Mouse (Mus musculus) retina, postnatal 1 day (tissue): ENCODE results near the gene Kif3a.
"Not testable (repeated sequence)": the region's sequence is repeated elsewhere in the genome, so short reads cannot be mapped to it uniquely, and the experiment has no call there.

Source experiments
- DNase-seq: peaks from one replicate; pipeline ENCODE4 v3.0.0-alpha.2; 2012

Kif3a gene

DNA sequence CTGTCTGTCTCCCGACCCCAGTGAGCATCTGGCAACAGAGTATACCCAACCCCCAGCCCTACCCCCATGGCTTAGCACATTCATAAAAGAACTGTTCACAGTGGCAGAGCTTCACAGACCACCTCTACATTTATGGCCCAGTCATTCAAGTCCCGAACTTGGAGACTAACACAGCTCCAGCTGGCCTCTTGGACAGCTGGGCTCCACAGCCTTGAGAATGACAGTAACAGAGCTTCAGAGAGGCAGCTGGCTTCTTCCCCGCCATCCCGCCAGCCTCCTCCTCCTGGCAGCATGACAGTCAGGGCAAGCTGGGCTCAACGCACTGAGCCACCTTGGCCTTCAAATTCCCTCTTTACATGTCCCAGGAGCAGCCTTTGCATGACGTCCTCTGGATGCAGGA lies 20.9 kb upstream of the Kif3a start:
- DNase-seq: peak; percentile 35

DNA sequence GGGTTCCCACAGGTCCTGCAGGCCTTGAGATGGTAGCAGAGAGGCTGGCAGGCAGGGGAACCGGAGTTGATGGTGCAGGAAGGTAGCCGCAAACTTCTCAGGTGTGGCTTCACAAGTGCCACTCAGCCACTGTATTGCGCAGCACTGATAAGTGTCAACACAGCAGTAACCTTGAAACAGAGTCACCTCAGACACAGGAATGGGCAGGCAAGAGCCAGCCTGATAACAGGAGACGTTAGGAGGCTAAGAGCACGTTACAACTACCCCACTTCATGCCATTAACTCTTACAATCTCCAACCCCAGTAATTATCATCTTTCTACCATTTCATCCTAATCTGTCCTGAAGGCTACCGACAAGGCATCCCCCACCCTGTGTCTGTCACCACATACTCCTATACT lies 19.6 kb upstream of the Kif3a start:
- no peak for DNase-seq

DNA sequence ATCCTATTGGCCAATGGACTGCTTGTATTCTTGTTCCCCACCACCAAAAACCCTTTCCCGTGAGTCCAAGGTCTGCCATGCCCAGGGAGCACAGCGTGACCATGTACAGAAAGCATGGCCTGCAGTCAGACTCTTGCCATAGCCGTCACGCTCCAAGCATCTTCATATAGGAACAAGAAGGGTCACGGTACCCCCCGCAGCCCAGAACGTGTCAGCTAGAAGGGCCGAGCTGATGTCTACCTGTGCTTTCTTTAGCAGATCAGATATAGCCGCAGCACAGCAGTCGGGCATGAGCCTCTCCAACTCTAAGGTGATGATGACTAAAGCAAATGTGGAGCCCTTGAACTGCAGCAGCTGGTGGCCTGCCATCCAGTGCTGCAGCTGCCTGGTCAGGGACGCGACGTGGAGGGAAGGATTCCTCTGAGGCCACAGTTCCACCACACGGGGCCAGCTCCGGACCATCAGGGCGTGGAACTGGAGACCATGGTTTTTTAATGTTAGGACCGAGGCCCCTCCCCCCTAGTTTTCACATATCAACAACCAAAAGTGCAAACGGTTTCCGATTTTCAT lies 19.1 kb upstream of the Kif3a start:
- no peak for DNase-seq

DNA sequence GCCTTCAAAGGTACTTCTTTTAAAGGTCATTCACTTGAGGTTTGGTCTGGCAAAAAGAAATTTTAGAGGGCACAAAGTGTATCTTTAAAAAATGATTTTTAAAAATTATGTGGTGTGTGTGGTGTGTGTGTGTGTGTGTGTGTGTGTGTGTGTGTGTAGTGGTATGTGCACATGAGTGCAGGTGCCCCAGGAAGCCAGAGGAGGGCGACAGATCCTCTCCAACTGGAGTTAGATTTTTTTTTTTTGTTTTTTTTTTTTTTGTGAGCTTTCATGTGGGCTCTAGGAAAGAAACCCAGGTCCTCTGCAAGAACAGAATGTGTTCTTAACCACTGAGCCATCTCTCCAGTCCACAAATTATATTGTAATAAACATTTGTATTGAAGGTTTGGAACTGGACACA lies 16.5 kb upstream of the Kif3a start:
- no peak for DNase-seq

DNA sequence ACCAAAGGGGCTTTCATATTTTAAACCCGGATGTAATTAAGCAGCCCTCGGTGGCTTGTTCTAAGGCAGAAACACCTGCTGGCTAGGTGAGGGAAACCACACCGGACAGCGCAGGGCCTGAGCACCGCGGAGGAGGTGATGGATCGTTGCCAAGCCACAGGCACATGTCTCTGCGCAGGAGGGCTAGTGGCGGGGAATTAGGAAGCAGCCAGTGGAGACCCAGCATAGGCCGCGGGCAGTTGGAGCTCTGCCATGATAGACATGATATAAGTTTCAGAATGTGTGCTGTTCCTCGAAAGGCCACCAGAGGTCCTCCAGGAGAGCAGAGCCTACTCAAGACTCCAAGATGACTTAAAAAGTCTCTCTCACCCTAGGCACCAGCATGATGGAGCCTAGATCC lies 15.4 kb upstream of the Kif3a start:
- DNase-seq: peak; percentile 65

DNA sequence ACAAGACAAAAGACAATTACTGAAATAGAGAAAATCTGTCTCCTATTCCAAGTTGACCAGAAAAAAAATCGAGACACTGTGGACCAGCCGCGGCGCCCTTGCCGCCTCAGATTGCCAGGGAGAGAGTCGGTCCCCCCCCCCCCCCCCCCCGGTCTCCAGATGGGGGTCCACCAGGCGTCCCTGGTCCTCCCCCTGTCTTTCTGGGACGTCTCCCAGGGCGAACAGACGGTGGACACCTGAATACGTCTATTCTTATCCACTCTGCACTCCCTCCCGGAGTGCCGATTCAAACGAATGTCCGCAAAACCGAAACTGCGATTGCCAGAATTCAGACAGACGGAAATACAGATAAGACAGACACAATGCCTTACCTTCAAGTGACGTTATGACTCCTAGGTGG lies 10.7 kb upstream of the Kif3a start:
- DNase-seq: not testable (repeated sequence)

DNA sequence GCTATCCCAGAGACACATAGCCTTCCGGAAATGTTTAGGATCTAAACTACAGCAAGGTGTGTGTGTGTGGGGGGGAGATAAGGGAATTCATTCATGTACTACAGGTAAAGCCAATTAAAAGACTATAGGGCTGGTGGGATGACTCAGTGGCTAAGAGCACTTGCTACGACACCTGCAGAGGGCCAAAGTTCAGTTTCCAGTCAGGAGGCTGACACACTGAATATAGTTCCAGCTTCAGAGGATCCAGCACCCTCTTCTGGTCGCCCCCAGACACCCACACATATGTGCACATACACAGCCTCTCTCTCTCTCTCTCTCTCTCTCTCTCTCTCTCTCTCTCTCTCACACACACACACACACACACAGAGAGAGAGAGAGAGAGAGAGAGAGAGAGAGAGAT lies 9.2 kb upstream of the Kif3a start:
- not testable (repeated sequence) for DNase-seq

DNA sequence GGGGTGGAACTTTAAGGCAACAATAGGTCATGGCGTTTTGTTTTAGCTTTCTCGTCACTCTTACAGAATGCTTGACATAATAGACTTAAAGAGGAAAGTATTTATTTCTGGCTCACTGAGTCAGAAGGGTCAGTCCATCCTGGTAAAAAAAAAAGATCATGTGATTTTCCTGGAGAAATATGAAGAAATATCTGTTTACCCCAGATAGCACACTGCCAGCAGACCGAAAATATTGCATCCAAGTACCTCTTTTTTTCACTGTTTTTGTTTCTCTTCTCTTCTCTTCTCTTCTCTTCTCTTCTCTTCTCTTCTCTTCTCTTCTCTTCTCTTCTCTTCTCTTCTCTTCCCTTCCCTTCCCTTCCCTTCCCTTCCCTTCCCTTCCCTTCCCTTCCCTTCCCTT lies 7.2 kb upstream of the Kif3a start:
- not testable (repeated sequence) for DNase-seq

DNA sequence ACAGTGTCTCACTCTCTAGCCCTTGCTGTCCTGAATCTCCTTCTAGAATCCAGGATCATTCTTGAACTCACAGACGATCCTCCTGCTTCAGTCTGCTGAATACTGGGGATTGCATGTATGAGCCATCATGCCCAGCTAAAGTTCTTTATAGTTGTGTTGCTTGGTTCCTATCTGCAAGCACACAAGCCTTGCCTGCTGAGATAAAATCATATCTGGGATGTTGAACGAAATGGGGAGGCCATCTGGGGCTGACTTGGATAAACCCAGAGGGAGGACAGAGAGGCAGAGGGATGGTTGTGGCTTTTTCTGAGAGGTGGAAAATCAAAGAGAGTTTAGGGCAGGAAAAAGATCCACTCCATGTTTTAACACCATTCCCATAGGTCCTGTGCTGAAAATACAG lies 5.2 kb upstream of the Kif3a start:
- DNase-seq: no peak

DNA sequence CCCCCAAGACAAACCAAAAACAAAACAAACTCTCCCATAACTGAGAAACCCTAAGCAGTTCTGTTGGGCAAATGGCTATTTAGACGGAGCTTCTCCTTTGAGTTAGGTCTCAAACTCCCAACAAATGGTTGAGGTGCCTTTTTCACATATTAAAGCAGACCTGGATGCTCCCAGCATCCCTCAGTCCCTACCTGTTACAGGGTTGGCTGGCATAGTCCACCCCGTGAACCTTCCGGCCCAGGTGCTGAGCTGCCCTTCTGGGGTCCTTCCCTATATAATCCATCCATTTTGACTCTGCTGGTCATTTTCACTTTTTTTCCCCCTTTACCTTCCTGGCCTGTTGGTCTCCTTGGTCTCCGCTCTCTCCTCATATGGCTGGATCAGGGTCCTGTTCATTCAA lies 533 bp upstream of the Kif3a start:
- DNase-seq: no peak

DNA sequence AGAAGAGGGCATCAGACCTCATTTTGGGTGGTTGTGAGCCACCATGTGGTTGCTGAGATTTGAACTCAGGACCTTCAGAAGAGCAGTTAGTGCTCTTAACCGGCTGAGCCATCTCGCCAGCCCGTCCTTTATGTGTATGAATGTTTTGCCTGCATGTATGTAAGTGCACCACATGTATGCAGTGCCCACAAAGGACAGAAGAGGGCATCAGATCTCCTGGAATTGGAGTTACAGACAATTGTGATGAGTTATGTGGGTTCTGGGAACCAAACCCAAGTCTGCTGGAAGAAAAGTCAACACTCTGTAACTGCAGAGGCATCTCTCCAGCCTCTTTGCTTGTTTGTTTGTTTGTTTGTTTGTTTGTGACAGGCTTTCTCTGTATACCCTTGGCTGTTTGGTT lies 13.4 kb downstream of the Kif3a start:
- DNase-seq: peak; percentile 11

DNA sequence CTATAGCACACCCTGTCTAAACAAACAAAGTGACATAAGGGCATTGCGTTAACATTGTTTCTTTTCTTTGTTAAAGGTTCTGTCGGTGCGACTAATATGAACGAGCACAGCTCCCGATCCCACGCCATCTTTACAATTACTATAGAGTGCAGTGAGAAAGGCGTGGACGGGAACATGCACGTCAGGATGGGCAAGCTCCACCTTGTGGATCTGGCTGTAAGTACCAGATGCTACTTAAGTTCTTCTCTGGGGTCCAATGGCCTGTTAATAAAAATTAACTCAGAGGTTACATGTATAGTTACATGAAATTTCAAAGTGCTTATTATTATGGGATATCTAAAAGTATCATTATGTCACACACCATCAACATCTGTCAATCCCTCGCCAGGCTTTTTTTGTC lies 16.0 kb downstream of the Kif3a start:
- no peak for DNase-seq

DNA sequence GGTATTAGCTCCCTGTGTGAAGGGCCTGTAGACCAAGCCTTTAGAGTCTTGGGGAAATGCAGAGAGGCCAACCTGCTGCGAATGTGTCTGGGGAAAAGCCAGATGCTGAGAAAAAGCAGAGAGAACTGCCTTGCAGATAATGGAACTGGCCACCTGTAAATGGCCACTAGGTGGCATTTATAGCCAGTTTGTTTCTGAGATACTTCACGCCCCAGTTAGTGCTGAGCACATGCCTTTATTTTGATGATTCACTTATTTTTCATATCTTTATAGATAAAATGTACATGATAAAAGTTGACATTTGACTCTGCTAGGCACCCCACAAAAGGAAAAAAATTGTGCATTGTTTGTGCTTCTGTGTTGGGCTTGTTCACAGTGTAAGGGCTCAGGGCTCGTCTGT lies 17.7 kb downstream of the Kif3a start:
- DNase-seq: peak; percentile 63

DNA sequence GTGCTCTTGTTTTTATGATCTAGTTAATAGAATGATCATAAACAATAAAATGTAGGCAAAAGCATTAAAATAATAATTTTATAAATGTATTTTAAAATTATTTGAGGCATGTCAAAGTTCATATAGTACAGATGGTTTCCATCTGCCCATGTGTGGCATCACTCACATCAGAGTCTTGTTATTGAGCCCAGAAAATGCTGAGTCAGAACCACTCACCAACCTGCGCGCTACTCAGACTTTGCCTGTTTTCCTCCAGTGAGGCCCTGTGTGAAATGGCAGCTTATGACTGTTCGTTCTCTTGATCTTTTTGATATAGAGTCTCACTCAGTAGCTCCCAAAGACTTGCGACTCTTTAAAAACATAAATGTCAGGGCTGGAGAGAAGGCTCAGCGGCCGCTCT lies 18.3 kb downstream of the Kif3a start:
- DNase-seq: no peak

DNA sequence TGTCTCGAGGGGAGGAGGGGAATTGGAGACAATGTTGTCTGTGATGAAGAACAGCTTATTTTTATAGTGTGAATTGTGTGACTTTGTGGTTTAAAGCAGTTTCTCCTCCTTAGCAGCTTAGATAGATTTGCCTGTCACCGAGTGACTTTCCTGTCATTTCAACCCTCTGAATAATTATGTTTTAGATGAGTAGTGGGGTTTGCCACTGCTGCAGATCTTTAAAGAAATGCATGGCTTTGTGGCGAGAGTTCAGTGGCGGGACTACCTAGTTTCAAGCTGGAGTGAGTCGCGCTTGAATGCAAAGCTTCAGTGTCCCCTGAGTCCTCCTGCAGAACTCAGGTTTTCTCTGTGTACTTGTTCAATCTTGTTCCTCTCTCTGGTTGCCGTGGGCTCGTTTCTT lies 21.1 kb downstream of the Kif3a start:
- no peak for DNase-seq

DNA sequence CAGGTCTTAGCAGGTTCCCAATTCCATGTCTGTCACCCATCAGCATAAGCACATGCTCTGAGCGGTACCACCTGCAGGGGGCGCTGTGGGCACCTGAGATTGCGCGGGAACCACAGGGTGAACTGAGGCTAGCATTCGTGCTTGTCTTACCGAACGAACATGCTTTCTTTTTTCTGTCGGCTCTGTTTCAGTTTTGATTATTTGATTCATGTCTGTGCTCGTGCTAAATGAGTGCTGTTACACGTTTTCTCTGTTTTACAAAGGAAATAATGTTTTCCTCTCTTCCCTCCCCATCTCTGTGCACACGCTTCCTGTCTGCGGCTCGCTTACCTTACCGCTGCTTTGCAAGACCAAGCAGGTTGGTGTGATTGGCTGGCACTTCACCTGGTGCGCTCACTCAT lies 23.2 kb downstream of the Kif3a start:
- DNase-seq: peak; percentile 45

DNA sequence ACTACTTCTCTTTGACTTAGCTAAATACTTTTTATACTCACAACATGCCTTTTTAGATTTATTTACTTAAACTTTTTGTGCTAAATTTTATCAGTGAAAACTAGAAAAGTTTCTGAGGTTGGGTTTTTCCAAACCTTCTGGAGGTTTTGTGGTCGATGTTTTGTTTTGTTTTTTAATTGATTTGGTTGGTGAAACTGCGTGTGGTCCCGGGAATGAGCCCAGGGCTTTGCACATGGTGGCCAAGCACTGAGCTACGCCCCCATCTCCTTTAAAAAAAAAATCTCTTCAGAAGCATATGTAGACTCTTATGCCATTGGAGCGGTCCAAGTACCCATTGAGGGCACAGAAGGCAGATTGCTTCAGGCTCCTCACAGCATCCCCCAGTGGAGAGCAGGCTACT lies 23.9 kb downstream of the Kif3a start:
- DNase-seq: no peak

DNA sequence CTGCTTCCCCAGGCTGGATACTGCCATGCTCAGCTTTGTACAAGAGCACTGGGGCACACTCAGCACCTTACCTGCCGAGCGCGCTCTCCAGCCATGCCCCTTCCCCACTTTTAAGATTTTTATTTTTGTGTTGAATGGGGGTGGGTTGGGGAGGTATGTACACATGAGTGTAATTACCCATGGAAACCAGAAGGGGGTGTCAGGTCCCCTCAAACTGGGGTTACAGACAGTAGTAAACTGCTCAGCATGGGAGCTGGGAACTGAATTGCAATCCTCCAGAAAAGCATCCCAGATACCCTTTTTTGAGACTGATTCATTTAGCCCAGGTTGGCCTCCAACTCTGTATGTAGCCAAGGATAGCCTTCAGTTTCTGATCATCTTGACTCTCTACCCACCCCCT lies 37.8 kb downstream of the Kif3a start:
- DNase-seq: no peak

DNA sequence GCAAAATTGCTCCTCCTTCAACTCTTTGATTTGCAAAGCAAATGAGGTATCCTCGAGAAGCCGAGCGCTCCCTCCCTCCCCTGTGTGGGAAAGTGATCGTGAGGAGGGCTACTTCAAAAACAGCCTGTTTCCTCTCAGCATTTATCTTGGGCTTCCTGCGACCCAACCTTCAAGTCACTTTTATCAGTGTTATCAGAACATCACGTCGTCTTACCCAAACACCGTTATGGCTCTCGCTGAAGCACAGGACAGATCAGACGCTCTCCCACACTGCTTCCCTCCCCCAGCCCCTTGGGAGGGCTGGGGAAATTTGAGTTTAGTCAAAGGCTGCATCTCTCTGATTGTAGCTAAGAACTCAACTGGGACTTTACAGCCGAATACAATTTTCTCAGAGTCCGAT lies 38.4 kb downstream of the Kif3a start:
- no peak for DNase-seq

DNA sequence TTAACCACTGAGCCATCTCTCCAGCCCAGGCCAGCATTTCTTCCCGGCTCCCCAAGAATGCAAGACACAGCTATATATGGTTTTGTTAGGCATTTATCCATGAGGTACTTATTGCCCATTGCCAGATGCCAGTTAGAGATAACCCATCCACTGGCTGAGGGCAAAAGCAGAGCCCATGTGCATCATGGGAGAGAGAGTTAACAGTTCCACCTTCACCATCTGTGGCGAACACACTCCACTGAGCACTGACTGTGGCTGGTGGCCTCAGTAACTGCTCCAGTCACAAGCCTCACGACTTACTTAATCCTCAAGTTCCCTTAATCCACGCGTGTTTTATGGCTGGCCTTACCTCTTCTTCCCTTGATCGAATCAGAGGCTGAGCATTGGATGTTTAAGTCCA lies 42.1 kb downstream of the Kif3a start:
- no peak for DNase-seq

DNA sequence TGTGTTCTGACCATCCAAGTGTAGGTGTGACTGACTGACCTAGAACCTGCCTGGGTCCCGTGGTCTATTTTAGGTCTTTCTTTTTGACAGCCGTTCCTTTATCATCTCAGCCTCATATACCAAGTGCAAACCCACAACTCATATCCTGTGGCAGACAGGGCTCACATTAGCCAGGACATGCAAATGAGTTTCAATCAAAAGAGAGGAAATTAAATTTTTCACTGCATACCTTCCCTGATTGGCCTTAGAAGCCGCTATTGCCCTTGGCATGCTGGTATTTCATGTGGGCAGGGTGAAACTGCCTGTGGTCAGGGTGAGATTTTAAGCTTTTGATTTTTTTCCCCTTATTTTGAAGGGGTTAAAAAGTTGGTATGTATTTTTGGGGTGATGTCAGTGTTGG lies 42.5 kb downstream of the Kif3a start:
- no peak for DNase-seq

DNA sequence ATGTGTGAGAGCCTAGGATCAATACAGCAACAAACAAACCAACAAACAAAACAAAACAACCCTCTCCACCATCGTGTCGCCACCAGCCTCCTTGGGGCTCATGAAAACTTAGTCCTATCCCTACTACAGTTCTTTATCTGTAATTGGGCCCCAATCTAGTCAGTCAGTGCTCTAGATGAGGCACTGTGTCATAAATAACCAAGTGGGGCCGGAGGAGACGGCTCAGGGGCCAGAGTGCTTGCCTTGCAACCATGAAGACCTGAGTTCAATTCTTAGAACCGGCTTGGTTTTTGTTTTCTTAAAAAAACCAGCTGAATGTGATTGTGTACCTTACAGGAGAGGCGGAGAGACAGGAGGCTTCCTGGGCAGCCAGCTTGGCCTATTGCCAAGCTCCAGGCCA lies 48.0 kb downstream of the Kif3a start:
- no peak for DNase-seq

DNA sequence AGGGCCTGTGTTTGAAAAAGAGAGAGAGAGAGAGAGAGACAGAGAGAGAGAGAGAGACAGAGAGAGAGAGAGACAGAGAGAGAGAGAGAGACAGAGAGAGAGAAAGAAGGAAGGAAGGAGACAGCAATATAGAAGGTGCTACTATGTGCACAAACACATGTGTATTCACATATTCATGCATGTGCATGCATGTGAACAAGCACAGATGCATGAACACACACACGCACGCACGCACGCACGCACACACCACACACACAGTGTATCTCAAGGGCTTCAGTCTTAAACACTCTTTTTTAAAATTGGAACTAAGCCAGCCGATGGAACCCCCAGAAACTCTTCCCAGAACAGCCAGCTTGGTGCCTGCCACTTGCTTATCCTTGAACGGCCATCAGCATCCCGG lies 48.4 kb downstream of the Kif3a start:
- no peak for DNase-seq

DNA sequence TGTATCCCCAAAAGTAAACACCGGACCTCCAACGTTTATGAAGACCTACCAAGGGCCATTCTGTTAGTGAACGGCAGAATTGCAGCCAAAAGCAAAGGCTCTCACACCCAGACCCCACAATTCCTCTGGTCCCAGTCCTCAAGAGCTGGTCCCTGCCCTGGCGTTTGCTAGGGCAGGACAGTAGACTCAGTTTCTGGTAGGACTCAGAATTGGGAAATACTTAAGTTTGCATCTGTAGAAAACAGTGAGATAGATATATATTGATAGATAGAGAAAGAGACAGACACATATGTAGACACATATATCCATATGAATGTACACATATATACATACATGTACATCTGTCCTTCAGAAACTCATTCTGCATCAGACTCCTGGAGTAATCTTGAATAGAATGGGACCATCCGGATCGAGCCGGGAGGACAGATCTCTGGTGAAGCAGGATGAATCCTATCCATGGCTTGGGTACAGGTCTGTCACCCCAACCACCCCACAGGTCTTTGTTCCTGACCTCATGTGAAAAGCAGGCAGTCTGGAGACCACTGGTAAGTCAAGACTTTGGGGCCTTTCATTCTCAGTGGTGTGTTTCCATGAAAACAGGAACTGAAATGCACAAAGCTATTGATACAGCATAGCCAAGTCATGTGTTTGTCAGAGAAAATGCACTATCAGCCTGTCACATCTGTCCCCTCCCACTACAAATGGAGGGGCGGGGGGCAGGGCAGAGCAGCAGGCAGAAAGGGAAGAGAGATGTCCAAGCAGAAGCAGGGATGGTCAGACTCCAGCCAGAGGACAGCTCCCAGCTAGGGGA lies 49.8 kb downstream of the Kif3a start:
- no peak for DNase-seq

DNA sequence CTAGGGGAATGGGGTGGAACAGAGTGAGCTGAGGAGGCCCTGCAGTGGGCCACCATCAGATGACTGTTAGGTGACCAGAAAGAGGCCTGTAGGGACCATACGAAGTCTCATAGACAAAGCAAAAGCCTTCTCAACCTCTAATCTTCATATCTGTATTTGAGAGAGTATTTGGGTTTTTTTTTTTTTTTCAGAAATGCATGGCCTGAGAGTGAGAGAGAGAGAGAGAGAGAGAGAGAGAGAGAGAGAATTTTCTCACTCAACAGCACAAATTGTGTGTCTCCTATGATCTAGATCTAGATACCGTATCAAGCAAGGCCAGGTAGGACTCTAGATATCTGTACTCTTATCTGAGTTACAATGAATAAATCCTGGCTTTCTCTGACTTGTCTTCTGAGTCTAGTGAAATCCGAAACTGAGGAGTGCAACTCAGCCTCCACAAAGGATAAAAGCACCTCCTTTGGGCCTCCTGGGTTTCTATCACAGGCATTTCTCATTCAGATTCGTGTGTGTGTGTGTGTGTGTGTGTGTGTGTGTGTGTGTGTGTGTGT lies 50.5 kb downstream of the Kif3a start:
- DNase-seq: no peak
